Mouse (Mus musculus): ENCODE measurements around the gene Jazf1.

DNA sequence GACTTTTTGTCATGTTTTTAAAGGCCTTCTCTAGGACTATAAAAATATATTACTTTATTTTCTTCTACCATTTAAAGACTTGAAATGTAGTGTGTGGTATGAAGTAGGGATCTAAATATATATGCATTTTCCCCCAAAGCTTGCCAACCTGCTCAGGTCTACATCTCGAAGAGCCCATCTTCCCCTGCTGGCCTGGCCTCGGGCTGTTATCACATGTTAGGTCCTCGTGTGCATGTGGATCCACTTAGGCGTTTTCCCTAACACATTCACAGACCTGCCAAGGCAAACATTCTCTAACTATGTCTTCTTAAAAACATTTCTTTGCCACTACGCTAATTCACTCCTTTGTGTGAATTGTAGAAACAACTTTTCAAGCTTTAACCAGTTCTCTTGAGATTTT lies 125.9 kb downstream of the Jazf1 start:
- no peak for TF ChIP-seq CTCF (IDR thresholded peaks at IDR 0.05; ENCODE audit: low read depth)
- TF ChIP-seq EP300 (IDR thresholded peaks at IDR 0.05; ENCODE audit: low read depth) = no peak

All from liver, embryonic 14.5 days (tissue).